Mouse (Mus musculus): Measurements from ENCODE around the gene Ephb2. TPM values are rescaled to one million over a fixed set of nuclear protein-coding genes. Genes with fewer than 3 reads are reported as not detected.

The Ephb2 gene
- polyA plus RNA-seq (2012; rRNA removed), result 7.2 and 8.4 TPM in 2 replicates

- peak; percentile 66 for DNase-seq (ENCODE audit: low spot score)
Observed at GRCm38 (mm10) chr4:136835621-136836386, at the start of gene Ephb2. Gene Ephb2, minus strand, starts transcription at chr4:136835988.

- DNase-seq (ENCODE audit: low spot score), result no peak
Observed at GRCm38 (mm10) chr4:136878601-136879000, 42.8 kb upstream of the Ephb2 start.

- no peak for DNase-seq (ENCODE audit: low spot score)
Observed at GRCm38 (mm10) chr4:136878171-136878570, 42.4 kb upstream of the Ephb2 start.

- peak; percentile 33 for DNase-seq (ENCODE audit: low spot score)
Observed at GRCm38 (mm10) chr4:136876971-136877370, 41.2 kb upstream of the Ephb2 start.

GRCm38 (mm10) chr4:136875012-136875411 is 39.2 kb upstream of the Ephb2 start:
- DNase-seq (ENCODE audit: low spot score), result no peak

- DNase-seq (ENCODE audit: low spot score), result no peak
Observed at GRCm38 (mm10) chr4:136868371-136868770, 32.6 kb upstream of the Ephb2 start.

GRCm38 (mm10) chr4:136867690-136868345 is 32.0 kb upstream of the Ephb2 start:
- no peak for DNase-seq (ENCODE audit: low spot score)

- DNase-seq (ENCODE audit: low spot score), result no peak
Observed at GRCm38 (mm10) chr4:136865531-136865930, 29.7 kb upstream of the Ephb2 start.

- DNase-seq (ENCODE audit: low spot score), result no peak
Observed at GRCm38 (mm10) chr4:136864751-136865470, 29.1 kb upstream of the Ephb2 start.

- DNase-seq (ENCODE audit: low spot score), result no peak
Observed at GRCm38 (mm10) chr4:136863517-136863916, 27.7 kb upstream of the Ephb2 start.

GRCm38 (mm10) chr4:136862411-136862810 is 26.6 kb upstream of the Ephb2 start:
- DNase-seq (ENCODE audit: low spot score), result no peak

- no peak for DNase-seq (ENCODE audit: low spot score)
Observed at GRCm38 (mm10) chr4:136861806-136862205, 26.0 kb upstream of the Ephb2 start.

GRCm38 (mm10) chr4:136860022-136860421 is 24.2 kb upstream of the Ephb2 start:
- DNase-seq (ENCODE audit: low spot score), result no peak

GRCm38 (mm10) chr4:136855081-136855480 is 19.3 kb upstream of the Ephb2 start:
- DNase-seq (ENCODE audit: low spot score), result no peak

- no peak for DNase-seq (ENCODE audit: low spot score)
Observed at GRCm38 (mm10) chr4:136852989-136853388, 17.2 kb upstream of the Ephb2 start.

GRCm38 (mm10) chr4:136852119-136852518 is 16.3 kb upstream of the Ephb2 start:
- no peak for DNase-seq (ENCODE audit: low spot score)

- no peak for DNase-seq (ENCODE audit: low spot score)
Observed at GRCm38 (mm10) chr4:136848565-136848964, 12.8 kb upstream of the Ephb2 start.

- no peak for DNase-seq (ENCODE audit: low spot score)
Observed at GRCm38 (mm10) chr4:136847166-136847565, 11.4 kb upstream of the Ephb2 start.

- no peak for DNase-seq (ENCODE audit: low spot score)
Observed at GRCm38 (mm10) chr4:136842802-136843201, 7.0 kb upstream of the Ephb2 start.

GRCm38 (mm10) chr4:136842033-136842432 is 6.2 kb upstream of the Ephb2 start:
- DNase-seq (ENCODE audit: low spot score), result no peak

- DNase-seq (ENCODE audit: low spot score), result peak; percentile 56
Observed at GRCm38 (mm10) chr4:136841056-136841455, 5.3 kb upstream of the Ephb2 start.

- DNase-seq (ENCODE audit: low spot score), result no peak
Observed at GRCm38 (mm10) chr4:136838462-136838861, 2.7 kb upstream of the Ephb2 start.

- DNase-seq (ENCODE audit: low spot score), result no peak
Observed at GRCm38 (mm10) chr4:136838026-136838425, 2.2 kb upstream of the Ephb2 start.

Data from urinary bladder, adult 2 months (tissue).